Mouse (Mus musculus) liver, embryonic 13.5 days (tissue): ENCODE measurements at regions not wholly inside any gene's neighbourhood (a gene's known extent, or its start where the extent isn't known, plus 50 kb on each side); places are given as distances from the start of the nearest gene placed in this dataset.

Experiments
- ATAC-seq: fragments of 200-750 bp; cut with Nextera tagmentation; 2 replicates; pipeline ENCODE4 v1.8.0; 2017; ENCODE audit warnings: low read depth, mild to moderate bottlenecking, moderate number of reproducible peaks, moderate library complexity
- DNase-seq: peaks from one replicate; pipeline ENCODE4 v3.0.0; 2022
- H3K27ac ChIP-seq: fragments of 300-500 bp; sonication (generic); 2 replicates; pipeline ENCODE4 v1.5.1; 2015; ENCODE audit warnings: moderate library complexity, mild to moderate bottlenecking, inconsistent platforms
- H3K27me3 ChIP-seq: fragments of 300-500 bp; sonication (generic); 2 replicates; pipeline ENCODE4 v1.6.1; 2015; ENCODE audit warnings: mild to moderate bottlenecking, inconsistent platforms
- H3K36me3 ChIP-seq: fragments of 300-500 bp; sonication (generic); 2 replicates; pipeline ENCODE4 v1.6.1; 2015; ENCODE audit warnings: mild to moderate bottlenecking, inconsistent platforms
- H3K4me1 ChIP-seq: fragments of 300-500 bp; sonication (generic); replicated peaks from 2 replicates; pipeline ENCODE4 v1.6.1; 2015; ENCODE audit warnings: inconsistent platforms
- H3K4me2 ChIP-seq: fragments of 300-500 bp; sonication (generic); 2 replicates; pipeline ENCODE4 v1.6.1; 2015; ENCODE audit warnings: inconsistent platforms, mild to moderate bottlenecking, moderate library complexity
- H3K4me3 ChIP-seq: fragments of 300-500 bp; sonication (generic); replicated peaks from 2 replicates; pipeline ENCODE4 v1.5.1; 2015; ENCODE audit warnings: mild to moderate bottlenecking, inconsistent platforms
- H3K9ac ChIP-seq: fragments of 300-500 bp; sonication (generic); 2 replicates; pipeline ENCODE4 v1.6.1; 2015; ENCODE audit warnings: mild to moderate bottlenecking, inconsistent platforms
- H3K9me3 ChIP-seq: fragments of 300-500 bp; sonication (generic); replicated peaks from 2 replicates; pipeline ENCODE4 v1.6.1; 2016; ENCODE audit warnings: inconsistent platforms
- WGBS: fragments of 180-500 bp; shearing (Covaris S2); methylation state at CpG from one replicate; pipeline ENCODE4 v1.1.7; 2015; ENCODE audit not compliant: insufficient replicate concordance; 5-methylcytosine and 5-hydroxymethylcytosine counted together

DNA sequence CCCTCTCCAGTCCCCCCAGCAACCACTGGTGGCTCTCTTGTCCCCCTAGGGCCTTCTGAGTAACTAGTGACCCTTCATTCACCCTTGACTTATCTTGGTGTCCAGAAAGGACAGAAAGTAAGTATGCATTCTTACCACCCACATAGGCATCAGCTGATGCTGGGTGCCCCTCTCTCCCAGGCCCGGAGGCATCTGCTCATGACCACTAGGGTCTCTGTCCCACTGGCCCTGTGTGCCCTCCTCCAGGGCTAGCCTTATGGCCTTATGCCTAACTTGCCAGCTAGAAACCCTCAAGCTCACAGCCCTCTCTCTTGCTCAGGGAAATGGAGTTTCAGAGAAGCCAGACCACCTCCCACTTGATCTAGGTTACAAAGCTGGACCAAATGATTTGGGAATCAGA lies 89.2 kb upstream of the Unc5b start:
- 72% methylated on average over 1 of the region's 1 CpGs for WGBS
- Histone ChIP-seq H3K4me2 (no peak overlapping the region), H3K4me3 (no peak overlapping the region), H3K27me3 (no peaks in the 10 kb centered on the region), H3K9me3 (no peaks in the 10 kb centered on the region), H3K36me3 (no peaks in the 10 kb centered on the region), H3K4me1 (peaks cover 6% of the 10 kb centered on the region; the same call in 1 of the 2 replicates), H3K27ac (no peak overlapping the region), H3K9ac (no peak overlapping the region)
- no peak for DNase-seq
- ATAC-seq = no peak

GRCm38 (mm10) chr10:60918020-60918419 lies 86.6 kb upstream of the Unc5b start:
- no peak overlapping the region for H3K4me3 ChIP-seq
- H3K27ac ChIP-seq = no peak overlapping the region
- H3K4me2 ChIP-seq = no peak overlapping the region
- no peak for ATAC-seq
- H3K27me3 ChIP-seq = no peaks in the 10 kb centered on the region
- H3K36me3 ChIP-seq = no peaks in the 10 kb centered on the region
- DNase-seq = no peak
- H3K9me3 ChIP-seq = no peaks in the 10 kb centered on the region
- H3K4me1 ChIP-seq = no peaks in the 10 kb centered on the region
- H3K9ac ChIP-seq = no peak overlapping the region
- 25% methylated on average over 8 of the region's 8 CpGs for WGBS

DNA sequence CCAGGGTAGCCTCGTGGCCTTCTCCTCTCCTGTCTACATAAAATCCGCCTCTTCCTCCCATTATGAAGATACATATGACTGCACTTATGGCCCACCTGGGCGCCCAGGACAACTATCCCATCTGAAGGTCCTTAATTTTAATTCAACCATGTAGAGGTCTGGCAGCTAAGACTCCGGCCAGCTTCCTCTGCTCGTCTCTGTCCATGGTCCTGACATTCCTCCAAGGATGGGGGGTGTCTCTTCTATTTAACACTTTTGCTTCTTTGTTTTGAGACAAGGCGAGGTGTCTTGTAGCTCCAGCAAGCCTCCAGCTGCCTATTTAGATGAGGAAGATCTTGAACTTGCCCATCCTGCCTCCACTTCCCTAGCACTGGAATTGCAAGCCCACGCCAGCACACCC lies 83.0 kb upstream of the Unc5b start:
- 21% methylated on average over 7 of the region's 7 CpGs for WGBS
- Histone ChIP-seq H3K9me3 (no peaks in the 10 kb centered on the region), H3K9ac (no peak overlapping the region), H3K4me1 (no peaks in the 10 kb centered on the region), H3K27me3 (no peaks in the 10 kb centered on the region), H3K4me3 (no peak overlapping the region), H3K4me2 (no peak overlapping the region), H3K36me3 (no peaks in the 10 kb centered on the region), H3K27ac (no peak overlapping the region)
- DNase-seq (no peak), ATAC-seq (no peak)

- ATAC-seq = no peak
These were observed 82.1 kb upstream of the Unc5b start for GRCm38 (mm10) chr10:60913456-60913900.

GRCm38 (mm10) chr10:60904351-60904750 lies 73.0 kb upstream of the Unc5b start:
- Histone ChIP-seq H3K4me3 (no peak overlapping the region), H3K9me3 (peaks cover 7% of the 10 kb centered on the region; the same call in 1 of the 2 replicates), H3K4me1 (no peaks in the 10 kb centered on the region), H3K27me3 (no peaks in the 10 kb centered on the region), H3K36me3 (no peaks in the 10 kb centered on the region), H3K27ac (no peak overlapping the region), H3K4me2 (no peak overlapping the region), H3K9ac (no peak overlapping the region)
- ATAC-seq (no peak), DNase-seq (no peak)
- WGBS = 71% methylated on average over 7 of the region's 7 CpGs

More at GRCm38 (mm10) chr10:60913456-60913900, 82.1 kb upstream of the Unc5b start:
- peaks cover 4% of the 10 kb centered on the region; the same call in 1 of the 2 replicates for H3K9me3 ChIP-seq
- no peaks in the 10 kb centered on the region for H3K4me1 ChIP-seq
- no peaks in the 10 kb centered on the region for H3K36me3 ChIP-seq
- H3K27ac ChIP-seq = no peak overlapping the region
- H3K4me2 ChIP-seq = no peak overlapping the region
- DNase-seq = no peak
- no peaks in the 10 kb centered on the region for H3K27me3 ChIP-seq
- H3K4me3 ChIP-seq = no peak overlapping the region
- no peak overlapping the region for H3K9ac ChIP-seq
- 70% methylated on average over 11 of the region's 11 CpGs for WGBS

DNA sequence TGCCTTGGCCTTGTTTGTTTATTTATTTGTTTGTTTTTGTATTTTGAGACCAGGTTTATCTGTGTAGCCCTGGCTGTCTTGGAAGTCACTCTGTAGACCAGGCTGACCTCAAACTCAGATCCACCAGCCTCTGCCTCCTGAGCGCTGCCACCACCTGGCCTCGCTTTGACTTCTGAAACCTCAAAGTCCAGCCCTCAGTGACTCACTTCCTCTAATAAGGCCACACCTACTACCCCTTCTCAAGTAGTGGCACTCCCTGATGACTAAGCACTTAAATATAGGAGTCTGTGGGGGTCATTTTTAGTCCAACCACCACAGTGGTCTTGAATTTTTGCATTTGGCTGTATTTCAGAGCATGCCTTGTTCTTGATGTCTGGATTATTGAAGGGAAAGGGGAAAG lies 69.6 kb upstream of the Unc5b start:
- 43% methylated on average over 2 of the region's 2 CpGs for WGBS

GRCm38 (mm10) chr10:60893810-60894147 lies 62.4 kb upstream of the Unc5b start:
- Histone ChIP-seq H3K9ac (no peak overlapping the region), H3K4me1 (no peaks in the 10 kb centered on the region), H3K27ac (no peak overlapping the region), H3K36me3 (no peaks in the 10 kb centered on the region), H3K4me2 (no peak overlapping the region), H3K4me3 (no peak overlapping the region), H3K27me3 (no peaks in the 10 kb centered on the region), H3K9me3 (no peaks in the 10 kb centered on the region)
- 50% methylated on average over 4 of the region's 4 CpGs for WGBS
- DNase-seq (no peak), ATAC-seq (no peak)

More for the DNA sequence above, 69.6 kb upstream of the Unc5b start:
- Histone ChIP-seq H3K4me1 (no peaks in the 10 kb centered on the region), H3K36me3 (no peaks in the 10 kb centered on the region), H3K27ac (no peak overlapping the region), H3K4me3 (no peak overlapping the region), H3K4me2 (no peak overlapping the region), H3K9ac (no peak overlapping the region), H3K9me3 (no peaks in the 10 kb centered on the region), H3K27me3 (no peaks in the 10 kb centered on the region)
- no peak for ATAC-seq
- no peak for DNase-seq

- no peaks in the 10 kb centered on the region for H3K36me3 ChIP-seq
- 72% methylated on average over 22 of the region's 22 CpGs for WGBS
- DNase-seq = no peak
- no peak overlapping the region for H3K9ac ChIP-seq
- no peak overlapping the region for H3K4me2 ChIP-seq
- H3K4me3 ChIP-seq = no peak overlapping the region
- no peaks in the 10 kb centered on the region for H3K27me3 ChIP-seq
- no peak overlapping the region for H3K27ac ChIP-seq
- H3K9me3 ChIP-seq = no peaks in the 10 kb centered on the region
- no peak for ATAC-seq
- no peaks in the 10 kb centered on the region for H3K4me1 ChIP-seq
These were observed 61.9 kb upstream of the Unc5b start for GRCm38 (mm10) chr10:60893130-60893809.

GRCm38 (mm10) chr10:60892730-60893129 lies 61.3 kb upstream of the Unc5b start:
- Histone ChIP-seq H3K9me3 (no peaks in the 10 kb centered on the region), H3K4me1 (no peaks in the 10 kb centered on the region), H3K27me3 (no peaks in the 10 kb centered on the region), H3K4me3 (no peak overlapping the region), H3K9ac (no peak overlapping the region), H3K27ac (no peak overlapping the region), H3K4me2 (no peak overlapping the region), H3K36me3 (no peaks in the 10 kb centered on the region)
- 20% methylated on average over 4 of the region's 4 CpGs for WGBS
- DNase-seq (no peak), ATAC-seq (no peak)

DNA sequence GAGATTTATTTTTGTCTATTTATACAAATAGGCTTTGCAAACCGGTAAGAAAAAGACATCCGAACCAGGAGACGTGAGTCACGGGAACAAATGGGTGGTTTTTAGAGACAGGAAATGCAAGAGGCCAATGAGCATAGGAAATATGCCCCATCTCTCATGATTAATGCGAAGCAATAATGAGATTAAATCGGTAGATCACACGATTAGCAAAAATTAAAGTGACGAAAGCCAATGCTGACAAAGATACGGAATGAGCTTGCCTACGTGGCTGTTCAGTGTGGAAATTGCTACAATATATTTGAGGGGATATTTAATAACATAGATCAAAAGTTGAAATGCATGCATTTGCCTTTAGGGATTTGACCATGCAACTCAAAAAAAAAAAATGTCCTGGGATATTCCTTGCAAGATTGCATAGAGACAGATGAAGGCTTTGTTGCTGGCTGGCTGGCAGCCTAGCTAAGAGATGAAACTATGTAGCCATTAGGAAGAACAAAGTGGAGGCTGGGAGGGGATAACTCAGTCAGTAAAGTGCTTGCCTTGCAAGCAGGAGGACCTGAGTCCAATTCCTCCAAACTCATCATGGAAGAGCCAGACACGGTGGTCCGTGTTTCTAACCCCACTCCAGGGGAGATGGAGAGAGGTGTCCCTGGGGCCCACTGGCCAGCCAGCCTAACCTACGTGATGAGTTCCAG lies 60.2 kb upstream of the Unc5b start:
- no peak for DNase-seq
- no peak overlapping the region for H3K4me2 ChIP-seq
- H3K27ac ChIP-seq = no peak overlapping the region
- no peak overlapping the region for H3K4me3 ChIP-seq
- no peaks in the 10 kb centered on the region for H3K4me1 ChIP-seq
- H3K9ac ChIP-seq = no peak overlapping the region
- H3K9me3 ChIP-seq = no peaks in the 10 kb centered on the region
- 70% methylated on average over 13 of the region's 13 CpGs for WGBS
- ATAC-seq = no peak
- H3K36me3 ChIP-seq = no peaks in the 10 kb centered on the region
- H3K27me3 ChIP-seq = no peaks in the 10 kb centered on the region

DNA sequence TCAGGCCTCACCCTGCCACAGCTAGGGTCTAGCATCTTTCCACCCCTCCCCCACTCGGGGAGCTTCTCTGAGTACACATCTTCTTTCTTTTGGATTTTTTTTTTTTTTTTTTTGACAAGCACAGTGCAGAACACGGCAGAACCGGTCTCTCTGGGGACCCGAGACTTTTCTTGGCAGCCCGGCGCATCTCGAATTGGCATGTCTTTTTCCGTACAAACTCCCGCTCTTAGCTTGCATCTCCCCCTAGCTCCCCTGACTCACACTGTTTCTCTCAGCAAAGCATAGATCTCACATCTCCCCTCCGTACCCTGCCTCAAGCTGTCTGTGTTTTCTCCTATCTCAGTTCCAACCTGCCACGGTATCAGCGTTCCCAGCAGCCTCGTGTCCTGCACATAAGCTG lies 58.4 kb upstream of the Unc5b start:
- no peak overlapping the region for H3K4me2 ChIP-seq
- no peak overlapping the region for H3K4me3 ChIP-seq
- WGBS = 73% methylated on average over 13 of the region's 13 CpGs
- no peaks in the 10 kb centered on the region for H3K9me3 ChIP-seq
- no peaks in the 10 kb centered on the region for H3K36me3 ChIP-seq
- no peak overlapping the region for H3K9ac ChIP-seq
- no peak overlapping the region for H3K27ac ChIP-seq
- H3K27me3 ChIP-seq = no peaks in the 10 kb centered on the region
- DNase-seq = no peak
- H3K4me1 ChIP-seq = no peaks in the 10 kb centered on the region
- no peak for ATAC-seq

DNA sequence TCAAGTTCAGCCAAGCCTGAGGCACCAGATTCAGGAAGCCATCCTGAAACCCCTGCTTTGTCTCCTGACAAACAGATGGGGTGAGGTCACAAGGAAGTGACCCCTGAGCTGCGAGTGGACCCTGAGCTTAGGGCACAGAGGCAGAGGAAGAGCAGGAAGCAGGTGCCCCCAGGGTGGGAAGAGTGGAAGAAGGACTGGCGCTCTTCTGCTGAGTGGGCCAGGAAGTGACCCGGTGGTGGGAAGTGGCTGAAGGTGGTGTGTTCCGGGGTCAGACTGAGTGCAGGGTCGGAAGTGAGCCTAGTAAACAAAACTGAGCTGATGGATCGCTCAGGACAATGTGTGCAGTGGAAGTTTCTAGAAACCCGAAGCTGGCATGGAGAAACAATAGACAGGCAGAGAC lies 57.2 kb upstream of the Unc5b start:
- Histone ChIP-seq H3K4me1 (no peaks in the 10 kb centered on the region), H3K9me3 (no peaks in the 10 kb centered on the region), H3K27me3 (no peaks in the 10 kb centered on the region), H3K4me2 (no peak overlapping the region), H3K4me3 (no peak overlapping the region), H3K9ac (no peak overlapping the region), H3K36me3 (no peaks in the 10 kb centered on the region), H3K27ac (no peak overlapping the region)
- DNase-seq = no peak
- 0 out of 2 replicates have a peak, but pooled peaks have one; percentile 15 for ATAC-seq
- 17% methylated on average over 7 of the region's 7 CpGs for WGBS
